Mouse (Mus musculus) cerebellum, postnatal 25 days (tissue): ENCODE measurements around the gene Sptbn1.
"Not testable (repeated sequence)": the region's sequence is repeated elsewhere in the genome, so short reads cannot be mapped to it uniquely, and the experiment has no call there.

Experiments
- DNase-seq, 2 experiments: peaks; one replicate each; pipeline ENCODE4 v3.0.0; 2021; ENCODE audit warnings: mixed read lengths in 2 of 2

The Sptbn1 gene

DNA sequence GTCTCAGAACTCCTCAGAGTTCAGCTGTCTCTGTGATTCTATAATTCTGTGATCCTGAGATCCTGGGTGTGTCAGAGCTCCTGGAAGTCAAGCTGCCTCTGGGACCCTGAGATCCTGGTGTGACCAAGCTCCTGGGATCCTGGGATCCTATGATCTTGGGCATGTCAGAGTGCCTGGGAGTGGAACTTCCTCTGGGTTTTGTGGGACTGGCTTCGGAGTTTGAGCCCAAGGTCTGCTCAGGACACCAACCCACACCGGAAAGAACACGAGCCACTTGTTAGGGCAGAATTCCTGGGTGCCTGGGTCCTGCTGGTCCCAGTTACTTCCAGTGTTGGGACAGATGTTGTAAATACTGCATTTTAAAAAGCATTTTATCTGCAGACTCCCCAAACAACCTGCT lies 12.8 kb downstream of the Sptbn1 start:
- DNase-seq = not testable (repeated sequence)

DNA sequence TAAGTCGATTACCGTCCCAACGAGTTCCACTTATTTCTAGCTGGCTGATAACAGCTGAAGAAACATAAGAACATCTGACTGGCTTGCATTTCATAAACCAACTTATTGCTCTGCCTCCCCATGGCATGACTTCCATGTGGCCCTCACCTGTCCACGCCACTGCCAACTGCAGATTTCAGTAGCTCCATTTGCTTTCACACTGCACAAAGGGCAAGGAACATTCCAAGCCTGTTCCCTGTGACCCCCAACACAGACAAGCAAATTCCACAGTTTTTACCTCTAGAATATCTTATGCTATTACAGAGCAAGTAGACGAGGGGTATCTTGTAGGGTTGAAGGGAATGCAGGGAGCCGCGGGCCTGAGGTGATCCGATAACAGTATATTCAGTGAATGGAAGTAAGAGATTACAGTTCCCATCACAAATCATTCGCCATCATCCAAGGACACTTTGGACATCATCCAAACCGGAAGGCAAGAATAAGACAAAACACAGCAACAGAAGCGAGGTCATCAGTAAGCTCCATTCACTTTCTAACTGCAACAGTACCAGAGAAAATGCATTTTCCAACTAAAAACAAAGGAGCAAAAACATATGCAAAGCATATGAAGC lies 16.6 kb downstream of the Sptbn1 start:
- DNase-seq = no peak

DNA sequence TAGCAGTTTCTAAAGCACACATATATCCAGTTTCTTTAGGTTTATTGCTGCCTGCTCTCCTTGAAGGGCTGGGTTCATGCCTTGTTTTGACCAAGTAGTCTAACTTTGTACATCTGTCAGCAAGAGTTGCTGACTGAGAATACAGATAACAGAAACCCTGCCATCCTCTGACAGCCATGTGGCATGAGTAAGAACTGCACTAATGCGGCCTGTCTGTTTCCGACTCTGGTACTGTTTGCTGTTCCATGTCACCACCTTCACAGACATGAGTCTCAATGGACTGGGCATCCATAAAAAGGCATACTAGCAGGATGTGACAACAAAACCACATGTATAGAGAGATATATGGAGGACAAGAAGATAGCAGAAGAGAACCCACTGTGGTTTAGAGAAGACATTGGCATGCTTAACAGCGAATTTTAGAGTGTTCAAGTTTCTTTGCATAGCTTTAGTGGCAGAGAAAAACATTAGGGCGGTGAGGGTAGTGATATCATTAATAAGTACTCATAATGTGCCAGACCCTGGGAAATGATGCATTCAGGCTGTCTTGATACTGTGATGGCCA lies 18.4 kb downstream of the Sptbn1 start:
- DNase-seq = no peak

DNA sequence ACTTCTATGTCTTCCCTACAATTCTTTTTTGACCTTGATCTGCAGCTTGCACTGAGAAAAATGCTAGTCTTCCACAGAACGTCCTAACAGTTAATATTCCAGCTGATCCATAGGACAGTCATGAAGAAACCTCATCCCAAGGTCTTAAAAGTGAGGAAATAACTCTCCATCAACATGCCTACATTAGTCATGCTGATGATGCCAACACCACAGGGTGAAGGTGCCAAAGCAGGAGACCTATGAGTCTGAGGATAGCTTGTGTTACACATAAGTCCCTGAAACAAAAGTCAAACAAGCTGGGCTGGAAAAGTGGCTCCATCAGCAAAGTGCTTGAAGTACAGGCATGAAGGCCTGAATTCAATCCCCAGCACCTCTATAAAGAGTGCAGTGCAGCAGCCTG lies 20.9 kb downstream of the Sptbn1 start:
- no peak for DNase-seq

DNA sequence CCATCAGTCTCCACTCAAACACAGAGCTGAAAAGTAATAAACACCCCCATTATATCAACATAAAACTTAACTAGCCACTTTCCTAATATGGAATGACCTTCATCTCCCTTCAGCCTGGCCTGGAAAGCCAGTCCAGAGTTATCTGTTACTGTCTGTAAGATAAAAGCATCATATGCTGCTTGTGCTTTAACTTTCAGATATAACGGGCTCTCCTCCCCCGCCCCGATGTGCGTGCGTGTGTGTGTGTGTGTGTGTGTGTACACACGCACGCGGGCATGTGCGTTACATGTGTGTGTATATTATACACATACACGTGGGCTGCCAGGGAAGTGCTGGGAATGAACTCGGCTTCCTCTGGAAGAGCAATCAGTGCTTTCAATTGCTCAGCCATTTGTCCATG lies 21.8 kb downstream of the Sptbn1 start:
- DNase-seq = no peak

DNA sequence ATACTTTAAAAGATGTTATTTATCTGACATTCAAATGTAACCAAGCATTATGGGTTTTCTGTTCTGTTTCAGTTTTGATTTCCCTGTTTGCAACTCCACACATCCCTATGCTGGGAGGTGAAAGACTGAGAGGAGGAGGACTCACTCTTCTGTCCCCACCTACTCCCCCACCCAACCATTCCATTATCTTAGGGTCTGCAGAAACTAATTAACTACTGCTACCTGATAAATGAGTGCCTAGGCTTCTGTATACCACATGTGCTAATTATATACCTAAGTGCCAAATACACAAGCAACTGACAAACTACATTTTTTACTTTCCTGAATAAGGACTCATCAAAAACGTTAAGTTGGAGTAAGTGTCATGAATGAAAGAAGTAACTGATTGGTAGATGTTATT lies 23.8 kb downstream of the Sptbn1 start:
- DNase-seq = no peak

DNA sequence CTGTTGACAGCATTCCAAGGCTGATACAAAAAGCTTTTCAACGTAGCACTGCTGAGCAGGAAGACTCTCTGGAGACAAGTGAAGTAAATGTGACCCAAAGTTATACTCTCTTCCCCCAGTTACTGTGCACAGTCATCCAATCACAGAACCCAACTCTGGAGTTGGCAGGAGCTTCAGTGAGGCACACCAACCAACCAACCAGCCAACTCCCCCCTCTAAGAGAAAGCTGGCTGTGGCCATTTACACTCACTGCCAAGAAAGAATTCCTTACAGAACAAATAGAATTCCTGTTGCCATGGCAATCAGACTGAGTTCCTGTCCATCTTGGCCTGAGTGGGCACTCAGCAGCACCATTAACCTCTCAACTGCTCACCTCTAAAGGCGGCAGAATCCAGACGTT lies 24.4 kb downstream of the Sptbn1 start:
- DNase-seq = peak; percentile 63 to 66

DNA sequence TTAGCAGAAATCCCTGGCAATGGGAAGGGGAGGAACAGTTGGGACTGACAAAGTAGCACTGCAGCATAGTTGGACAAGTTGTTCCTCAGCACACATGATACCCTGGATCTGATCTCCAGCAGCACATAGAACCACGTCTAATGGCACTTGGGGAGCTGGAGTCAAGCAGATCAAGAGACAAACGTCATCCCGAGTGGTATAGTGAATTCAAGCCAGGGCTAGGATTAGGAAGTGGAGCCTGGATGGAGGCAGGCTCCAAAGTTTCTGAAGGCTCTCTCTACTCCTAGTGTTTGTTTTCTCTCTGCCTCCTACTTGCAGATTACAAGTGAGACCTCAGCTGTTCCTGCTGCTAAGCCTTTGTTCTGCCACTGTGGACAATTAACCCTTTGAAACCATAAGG lies 27.1 kb downstream of the Sptbn1 start:
- no peak for DNase-seq

DNA sequence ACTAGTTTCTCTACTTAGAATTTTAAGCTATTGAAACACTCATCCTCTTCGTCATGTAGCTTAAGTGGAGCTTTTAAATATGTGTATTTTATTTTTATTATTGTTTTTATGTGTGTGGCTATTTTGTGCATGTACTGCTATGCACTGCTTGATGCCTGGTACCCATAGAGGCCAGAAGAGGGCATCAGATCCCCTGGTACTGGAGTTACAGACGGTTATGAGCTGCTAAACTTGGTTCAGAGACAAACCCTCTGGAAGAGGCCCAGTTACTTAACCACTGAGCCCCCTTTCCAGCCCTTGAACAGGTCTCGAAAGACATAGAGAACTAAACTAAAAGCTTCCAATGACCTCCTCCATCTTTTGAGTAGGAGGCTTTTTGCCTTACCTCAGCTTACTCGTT lies 30.0 kb downstream of the Sptbn1 start:
- peak in 1 of 2 experiments; percentile 54 for DNase-seq

DNA sequence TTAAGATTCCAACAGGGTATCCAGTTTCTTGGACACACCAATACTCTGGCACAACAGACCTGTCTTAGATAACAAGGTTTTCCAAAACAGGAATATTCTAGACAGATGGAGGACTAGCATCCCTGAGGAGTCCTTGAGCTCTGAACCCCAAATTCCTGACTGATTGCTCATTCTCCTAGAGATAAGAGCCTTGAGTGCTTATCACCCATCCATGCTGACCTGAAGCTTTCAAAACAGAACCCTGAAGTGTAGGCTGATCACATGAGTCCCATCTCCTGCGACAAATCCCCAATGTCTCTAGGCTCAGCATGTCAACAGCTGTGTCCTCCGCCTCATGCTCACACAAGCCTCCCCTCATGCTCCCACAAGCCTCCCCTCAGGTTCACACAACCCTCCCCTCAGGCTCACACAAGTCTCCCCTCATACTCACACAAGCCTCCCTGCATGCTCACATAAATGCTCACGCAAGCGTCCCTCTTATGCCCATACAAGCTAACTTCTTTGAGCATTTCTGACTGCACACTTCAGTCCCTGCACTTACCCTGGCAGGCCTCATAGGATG lies 31.2 kb downstream of the Sptbn1 start:
- DNase-seq = no peak

DNA sequence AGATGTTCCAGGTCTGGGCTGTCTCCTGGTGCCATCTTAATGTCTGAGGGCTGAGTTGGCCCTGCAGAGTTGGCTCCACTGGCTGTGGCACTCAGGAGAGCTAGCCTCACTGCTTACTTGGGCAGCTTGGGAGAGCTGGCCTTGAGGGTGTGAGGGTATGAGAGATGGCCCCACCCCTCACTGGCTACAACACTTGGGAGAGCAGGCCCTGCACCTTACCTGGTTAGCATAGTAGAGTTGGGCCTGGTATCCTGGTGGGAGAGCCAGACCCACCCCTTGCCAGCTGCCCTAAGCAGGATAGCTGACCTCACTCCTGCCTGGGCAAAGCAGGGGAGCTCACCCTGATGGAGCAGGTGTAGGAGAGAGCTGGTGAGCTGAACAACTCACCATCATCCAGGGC lies 32.3 kb downstream of the Sptbn1 start:
- no peak for DNase-seq

DNA sequence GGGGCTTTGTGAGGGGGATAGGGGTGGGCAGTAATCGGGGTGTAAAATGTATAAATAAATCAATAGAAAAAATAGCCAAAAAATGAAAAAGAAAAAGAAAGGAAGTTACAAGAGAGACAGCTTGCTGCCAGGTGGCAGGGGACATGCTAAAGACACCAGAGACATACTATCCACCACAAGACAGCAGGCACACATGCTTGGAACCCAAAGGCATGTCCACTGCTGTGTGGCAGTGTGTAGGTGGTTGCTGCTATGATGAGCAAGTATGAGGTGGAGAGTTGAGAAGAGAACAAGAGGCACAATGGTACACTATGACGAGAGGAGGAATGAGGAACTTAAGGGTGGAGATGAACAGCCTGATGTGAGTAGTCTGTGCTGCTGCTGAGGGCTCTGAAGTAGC lies 32.8 kb downstream of the Sptbn1 start:
- no peak for DNase-seq

DNA sequence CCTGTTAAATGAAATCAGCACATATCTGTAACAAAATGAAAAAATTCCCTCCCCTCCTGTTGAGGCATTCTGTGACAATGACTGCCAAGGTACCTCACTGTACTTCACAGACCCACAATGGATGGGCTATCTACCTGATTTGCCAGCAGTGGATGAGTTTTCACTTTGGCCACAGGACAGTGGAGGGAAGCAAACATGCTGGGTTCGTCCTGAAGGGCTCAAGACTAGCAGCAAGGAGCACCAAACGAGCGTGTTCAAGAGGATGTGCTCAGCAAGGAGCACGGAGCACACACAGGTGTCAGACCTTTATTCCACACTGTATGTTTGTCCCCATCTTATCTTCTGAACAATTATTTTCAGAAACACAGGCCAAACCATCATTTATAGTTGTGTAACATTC lies 34.0 kb downstream of the Sptbn1 start:
- DNase-seq = no peak

DNA sequence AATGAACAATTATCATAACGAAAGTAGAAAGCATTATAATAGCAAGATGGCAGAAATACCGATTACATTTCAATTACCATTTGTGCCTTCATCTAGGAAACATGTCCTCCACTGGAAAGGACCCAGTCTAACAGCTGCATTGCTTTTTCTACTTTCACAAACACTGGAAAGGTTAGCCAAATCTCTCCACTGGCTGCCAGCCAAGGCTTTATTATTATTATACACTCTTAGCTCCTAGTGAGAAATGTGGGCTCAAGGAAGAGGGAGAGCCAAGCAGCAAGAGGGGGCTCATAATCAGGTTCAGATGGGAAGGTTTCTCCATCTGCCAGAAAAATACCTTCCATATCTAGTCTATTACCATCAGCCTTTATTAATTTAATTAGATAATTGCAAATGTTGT lies 35.9 kb downstream of the Sptbn1 start:
- peak in 1 of 2 experiments; percentile 62 for DNase-seq

DNA sequence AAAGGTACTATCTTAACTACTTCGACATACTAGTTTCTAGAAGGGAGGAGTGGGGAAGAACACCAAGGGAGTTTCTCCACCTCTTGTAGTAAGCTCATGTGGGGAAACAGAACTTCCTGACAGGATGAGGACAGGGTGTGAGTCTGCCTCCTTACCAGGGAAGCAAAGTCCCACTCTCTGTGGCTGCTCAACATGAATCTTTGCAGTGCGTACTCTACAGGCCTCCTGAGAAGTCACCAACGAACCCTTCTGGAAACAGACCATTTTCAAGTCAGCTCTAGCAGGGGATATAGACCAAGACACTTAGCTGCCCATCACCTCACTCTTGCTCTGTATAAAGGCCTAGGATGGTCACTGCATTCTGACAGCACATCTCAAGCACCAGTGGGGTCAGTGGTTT lies 36.6 kb downstream of the Sptbn1 start:
- DNase-seq = no peak

DNA sequence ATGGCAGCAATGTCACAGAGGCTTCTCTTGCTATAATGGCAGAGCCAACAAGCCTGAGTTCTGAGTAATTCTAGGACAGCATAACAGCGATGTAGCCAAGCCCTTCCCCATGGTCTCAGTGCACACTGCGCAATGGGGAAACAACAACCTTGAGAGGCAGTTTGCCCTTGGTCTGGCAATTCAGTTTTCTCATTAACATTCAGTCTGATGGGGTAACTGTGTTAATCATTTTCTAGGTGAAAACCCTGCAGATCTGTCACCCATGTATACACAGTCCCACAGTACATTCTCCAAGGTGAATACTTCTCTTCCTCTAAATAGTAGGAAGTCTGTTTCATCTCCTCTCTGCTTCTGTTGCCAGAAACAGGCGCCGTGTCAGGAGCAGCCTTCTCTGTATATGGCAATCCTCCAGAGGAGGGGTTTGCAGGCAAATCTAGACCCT lies 37.6 kb downstream of the Sptbn1 start:
- DNase-seq = no peak

DNA sequence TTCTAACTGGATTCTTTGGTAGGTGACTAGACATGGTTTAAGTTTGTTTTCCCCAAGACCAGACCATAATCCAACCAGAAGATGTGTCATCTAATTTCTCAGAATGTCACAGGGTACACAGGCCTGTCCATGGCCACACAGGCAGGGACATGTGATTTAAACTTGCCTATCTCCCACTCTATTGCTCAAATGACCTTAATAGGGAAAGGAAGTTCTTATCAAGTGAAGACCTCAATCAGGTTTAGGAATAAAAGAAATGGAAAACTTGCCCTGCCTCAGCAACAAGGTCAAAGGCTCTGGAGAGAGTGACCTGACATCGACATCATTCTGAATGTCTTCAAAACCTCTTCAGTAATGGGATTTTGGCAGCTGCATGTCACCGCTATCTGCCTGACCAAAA lies 41.2 kb downstream of the Sptbn1 start:
- DNase-seq = no peak

DNA sequence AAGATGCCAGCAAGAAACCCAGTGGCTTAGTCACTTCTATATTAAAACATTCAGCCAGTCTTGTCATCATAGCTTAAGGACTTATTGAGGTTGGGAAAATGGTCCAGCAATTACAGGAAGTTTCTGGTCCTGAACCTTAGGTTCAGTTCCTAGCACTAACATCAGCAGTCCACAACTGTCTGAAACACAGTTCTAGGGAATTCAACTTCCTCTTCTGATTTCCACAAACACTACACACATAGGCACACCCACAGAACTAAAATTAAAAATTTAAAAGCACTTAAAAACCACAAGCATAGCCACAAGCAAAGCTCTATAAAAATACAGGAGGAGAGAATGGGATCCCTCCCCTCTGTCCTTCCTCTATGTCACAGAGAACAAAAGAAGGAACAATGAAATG lies 43.4 kb downstream of the Sptbn1 start:
- no peak for DNase-seq

DNA sequence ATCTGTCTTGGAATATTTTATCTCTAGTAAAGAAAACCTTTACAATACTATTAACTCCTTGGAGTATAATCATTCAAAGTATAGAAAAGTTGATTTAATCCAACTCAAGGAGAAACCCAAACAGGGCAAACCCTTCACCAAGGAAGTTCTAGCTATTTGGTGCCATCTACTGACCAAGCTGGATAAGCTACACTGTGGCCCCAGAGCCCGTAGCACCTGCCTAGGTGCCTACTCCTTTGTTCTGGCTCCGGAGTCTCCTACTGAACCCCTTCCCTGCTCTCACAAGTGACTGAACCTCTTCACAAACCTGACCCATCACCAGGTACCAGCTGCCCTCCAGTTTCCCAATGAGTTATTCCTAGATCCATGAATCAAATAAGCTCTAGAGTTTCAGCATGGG lies 45.3 kb downstream of the Sptbn1 start:
- DNase-seq = peak; percentile 41 to 47

DNA sequence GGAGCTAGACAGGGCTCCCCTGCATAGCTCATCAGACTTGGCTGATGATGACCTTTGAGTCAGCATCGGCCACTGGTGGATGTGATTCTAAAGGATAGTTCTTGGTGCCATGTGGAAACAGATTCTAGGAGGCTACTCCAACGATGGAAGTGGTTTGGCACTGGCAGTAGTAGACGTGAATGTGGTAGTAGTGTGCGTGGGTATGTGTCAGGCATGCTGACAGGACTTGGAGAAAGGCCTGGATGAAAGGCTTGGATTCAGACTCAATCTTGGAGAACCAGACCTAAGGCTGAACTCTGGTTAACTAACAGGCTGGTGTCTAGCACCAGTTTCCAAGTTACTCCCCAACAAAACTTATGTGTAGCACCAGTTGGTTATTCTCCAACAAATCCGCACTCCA lies 46.9 kb downstream of the Sptbn1 start:
- no peak for DNase-seq

DNA sequence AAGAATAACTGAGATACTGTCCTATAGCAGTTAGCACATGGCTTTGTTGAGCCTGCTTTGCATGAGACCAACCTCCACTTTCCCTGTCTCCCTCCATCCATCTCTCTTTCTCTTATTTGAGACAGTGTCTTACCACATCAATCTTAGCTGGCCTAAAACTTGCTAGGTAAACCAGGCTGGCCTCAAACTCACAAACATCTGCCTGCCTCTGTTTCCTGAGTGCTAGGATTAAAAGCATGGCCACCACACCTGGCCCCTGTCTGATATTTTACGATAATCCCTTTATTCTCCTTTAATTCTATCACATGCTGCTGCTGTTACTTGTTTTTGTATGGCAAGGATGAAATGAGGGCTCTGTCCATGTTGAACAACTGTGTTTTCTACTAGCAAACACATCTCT lies 49.6 kb downstream of the Sptbn1 start:
- no peak for DNase-seq

DNA sequence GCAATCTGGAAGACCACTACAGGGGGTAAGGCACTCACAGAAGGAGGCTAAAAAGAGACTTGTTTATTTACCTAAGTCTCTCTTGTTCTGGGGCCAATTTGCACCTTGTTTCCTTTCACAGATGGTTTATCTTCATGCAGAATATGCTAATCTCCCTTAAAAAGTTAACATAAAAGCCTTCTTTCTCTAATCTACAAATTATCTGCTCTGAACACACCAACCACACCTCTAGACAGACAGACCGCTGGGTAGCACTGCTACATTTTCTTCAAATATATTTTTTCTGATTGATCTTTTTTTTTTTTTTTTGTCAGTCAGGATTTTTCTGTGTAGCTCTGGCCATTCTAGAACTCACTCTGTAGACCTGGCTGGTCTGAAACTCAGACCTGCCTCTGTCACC lies 50.5 kb downstream of the Sptbn1 start:
- no peak for DNase-seq

DNA sequence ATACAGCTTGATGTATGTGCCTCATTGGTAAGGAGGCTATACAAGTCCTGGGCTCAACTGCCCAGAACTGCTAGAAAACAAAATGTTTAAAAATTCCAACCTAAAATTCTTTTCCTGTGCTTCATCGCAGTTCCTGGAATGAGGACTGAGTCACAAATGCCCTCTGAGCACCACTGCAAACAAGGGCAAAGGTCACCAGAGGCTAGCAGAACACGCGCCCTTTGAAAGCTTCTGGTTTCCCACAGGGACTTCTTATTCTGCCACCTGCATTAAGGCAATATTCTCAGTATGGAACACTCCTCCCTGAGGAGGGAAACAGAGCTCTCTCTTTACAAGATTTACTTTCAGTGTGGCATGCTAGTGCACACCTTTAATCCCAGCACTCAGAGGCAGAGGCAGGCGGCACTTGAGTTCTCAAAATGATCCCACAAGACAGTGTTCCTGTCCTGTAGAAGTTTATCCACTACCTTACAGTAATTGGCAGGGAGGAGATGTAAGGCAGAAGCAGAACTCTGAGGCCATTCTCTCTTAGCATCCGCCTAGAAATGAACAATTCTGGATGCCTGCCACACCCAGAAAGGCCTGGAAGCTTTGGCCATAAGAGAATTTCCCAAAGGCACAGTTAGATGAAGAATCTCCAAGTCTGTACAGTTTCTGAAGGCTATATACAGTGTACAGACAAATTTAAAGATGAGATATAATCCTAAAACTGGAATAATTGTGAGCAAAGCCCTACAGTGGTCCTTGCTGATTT lies 56.1 kb downstream of the Sptbn1 start:
- no peak for DNase-seq

DNA sequence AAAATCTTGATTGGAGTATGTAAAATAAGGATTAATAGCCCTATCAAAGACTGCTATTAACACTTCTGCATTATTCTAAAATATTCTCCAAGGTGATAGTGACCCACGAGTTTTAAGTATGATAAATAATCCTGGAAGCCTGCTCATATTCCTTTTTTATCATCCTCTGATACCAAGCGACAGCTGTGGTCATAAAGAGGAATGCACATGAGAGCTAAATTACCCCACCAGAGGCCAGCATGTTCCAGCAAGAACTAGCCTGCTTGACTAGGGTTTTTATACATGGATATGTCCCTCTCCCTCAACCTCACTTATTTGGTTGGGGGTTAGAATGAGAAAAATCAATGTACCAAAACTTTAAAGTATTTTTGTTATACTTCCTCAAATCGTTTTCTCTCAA lies 56.8 kb downstream of the Sptbn1 start:
- DNase-seq = no peak
